Mouse (Mus musculus): ENCODE results near the gene Tmx4.

The Tmx4 gene

GRCm38 (mm10) chr2:134559422-134559821 is 84.5 kb downstream of the Tmx4 start:
- DNase-seq (ENCODE audit: low read depth, low spot score), result no peak

GRCm38 (mm10) chr2:134554221-134554727 is 89.7 kb downstream of the Tmx4 start, which contains the start of gene Hao1:
TSS of gene Hao1 (minus strand) at chr2:134554368.
- DNase-seq (ENCODE audit: low read depth, low spot score), result no peak

- no peak for DNase-seq (ENCODE audit: low read depth, low spot score)
These were observed 91.6 kb downstream of the Tmx4 start for GRCm38 (mm10) chr2:134552358-134552757.

DNA sequence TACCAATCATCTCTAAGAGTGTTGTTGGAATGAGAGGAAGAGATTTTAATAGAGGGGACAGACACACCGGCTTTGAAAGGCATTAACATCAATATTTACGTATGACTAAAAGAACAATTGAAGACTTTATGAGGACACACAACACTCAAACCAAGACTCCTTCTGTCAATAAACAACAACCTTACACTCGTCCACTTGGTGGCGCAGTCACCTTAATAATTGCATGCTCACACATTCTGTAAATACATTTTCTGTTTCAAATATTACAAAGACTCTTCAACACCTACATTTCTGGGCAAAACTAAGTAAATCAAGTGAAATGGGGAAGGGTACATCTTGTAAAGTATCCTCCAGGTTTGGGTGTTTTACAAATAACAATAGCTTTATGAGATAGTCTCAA is 94.2 kb downstream of the Tmx4 start:
- DNase-seq (ENCODE audit: low read depth, low spot score), result peak; percentile 38

DNA sequence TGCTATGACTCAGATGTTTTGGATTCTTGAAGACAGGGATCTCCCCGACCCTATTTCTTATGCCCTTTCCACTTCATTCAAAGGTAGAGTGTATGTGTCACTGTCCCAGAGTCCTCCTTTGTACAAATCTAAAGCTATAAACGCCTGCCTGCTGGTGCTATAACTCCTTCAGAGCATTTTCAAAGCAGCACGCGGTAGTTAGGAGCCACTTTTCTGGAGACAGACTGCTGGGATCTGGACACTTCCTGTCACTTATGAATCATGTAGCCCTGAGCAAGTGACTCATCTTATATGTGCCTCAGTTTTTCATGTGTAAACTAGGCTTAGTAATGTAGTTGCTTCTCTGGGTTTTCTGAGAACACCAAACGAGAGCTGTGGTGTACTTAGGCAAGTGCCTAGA is 98.8 kb downstream of the Tmx4 start:
- no peak for DNase-seq (ENCODE audit: low read depth, low spot score)

- no peak for DNase-seq (ENCODE audit: low read depth, low spot score)
These were observed 99.5 kb downstream of the Tmx4 start for GRCm38 (mm10) chr2:134544321-134545065.

Data from CD4-positive helper T cell, adult 2 months (primary cell).